Mouse (Mus musculus) G1E-ER4 (cell line): ENCODE measurements around the gene Csde1. TPM values are rescaled to one million over a fixed set of nuclear protein-coding genes. Genes with fewer than 3 reads are reported as not detected.

Source experiments
- GATA1 ChIP-seq: IDR thresholded peaks from one replicate; pipeline ENCODE4 v1.8.0; 2012; ENCODE audit warnings: low read length, inconsistent platforms
- polyA plus RNA-seq: library from polyadenylated mRNA; stranded (reverse); fragments of >175 nt; gene quantifications from 2 replicates; pipeline ENCODE4 v1.2.3, GENCODE M21; 2012

The Csde1 gene
- polyA plus RNA-seq, 1 experiment, result 7.9 TPM

GRCm38 (mm10) chr3:103099667-103100066, 79.4 kb downstream of the Csde1 start:
- TF ChIP-seq GATA1, result no peak

- TF ChIP-seq GATA1, result no peak
Measured at GRCm38 (mm10) chr3:103100735-103101134, 80.5 kb downstream of the Csde1 start.

- TF ChIP-seq GATA1, result no peak
Measured at GRCm38 (mm10) chr3:103101194-103101593, 81.0 kb downstream of the Csde1 start.

GRCm38 (mm10) chr3:103101909-103102308, 81.7 kb downstream of the Csde1 start:
- TF ChIP-seq GATA1, result no peak

GRCm38 (mm10) chr3:103102454-103103390, 82.5 kb downstream of the Csde1 start, which contains the start of gene Dennd2c:
TSS of gene Dennd2c (plus strand) at chr3:103102604.
- no peak for TF ChIP-seq GATA1

Other genes with a start within 250 kb of the Csde1 start
- gene Tshb, start 237.7 kb upstream of the Csde1 start, polyA plus RNA-seq, result not detected in 2 replicates
- not detected in 2 replicates for gene Sycp1, start 84.3 kb upstream of the Csde1 start, polyA plus RNA-seq
- not detected in 2 replicates for gene Nr1h5, start 56.3 kb upstream of the Csde1 start, polyA plus RNA-seq
- gene Sike1, start 24.7 kb upstream of the Csde1 start, polyA plus RNA-seq, result 3.6 and 4.3 TPM in 2 replicates
- gene Nras, start 37.9 kb downstream of the Csde1 start, polyA plus RNA-seq, result 3.0 and 3.7 TPM in 2 replicates
- gene Ampd1, start 53.6 kb downstream of the Csde1 start, polyA plus RNA-seq, result not detected in 2 replicates
- gene Dennd2c, start 82.2 kb downstream of the Csde1 start, polyA plus RNA-seq, result 0.71 and 1.0 TPM in 2 replicates
- gene Bcas2, start 151.2 kb downstream of the Csde1 start, polyA plus RNA-seq, result 135 and 210 TPM in 2 replicates